Mouse (Mus musculus) heart, embryonic 14.5 days (tissue): ENCODE results near the gene Gm6583. TPM values are rescaled to one million over a fixed set of nuclear protein-coding genes. Genes with fewer than 3 reads are reported as not detected.
A peak's percentile ranks its signal among the peaks of the same experiment; 100 is the strongest.

Source experiments
- ATAC-seq: fragments of 200-750 bp; cut with Nextera tagmentation; 2 replicates; pipeline ENCODE4 v1.8.0; 2017; ENCODE audit warnings: low read depth, moderate TSS enrichment; ENCODE audit not compliant: insufficient number of reproducible peaks, insufficient read depth, low FRiP score
- H3K27ac ChIP-seq, 2 experiments: fragments of 200-500 bp in 1 of 2; fragments of 300-500 bp in 1 of 2; sonication (generic) in 1 of 2; replicated peaks in 1 of 2; 2 replicates each; pipeline ENCODE4 v1.5.1; 2012 to 2014; ENCODE audit warnings: low read depth in 2 of 2, low read length in 2 of 2, control low read depth in 1 of 2, mild to moderate bottlenecking in 1 of 2, mixed read lengths in 1 of 2; ENCODE audit not compliant: control insufficient read depth in 1 of 2, insufficient read depth in 1 of 2
- H3K27me3 ChIP-seq: fragments of 300-500 bp; sonication (generic); 2 replicates; pipeline ENCODE4 v1.6.1; 2014; ENCODE audit warnings: mild to moderate bottlenecking, low read length, control low read depth; ENCODE audit not compliant: control insufficient read depth, insufficient read depth
- H3K36me3 ChIP-seq: fragments of 300-500 bp; sonication (generic); 2 replicates; pipeline ENCODE4 v1.6.1; 2014; ENCODE audit warnings: mild to moderate bottlenecking, control low read depth, low read length, mixed read lengths; ENCODE audit not compliant: control insufficient read depth, insufficient read depth
- H3K4me1 ChIP-seq, 2 experiments: fragments of 200-500 bp in 1 of 2; fragments of 300-500 bp in 1 of 2; sonication (generic) in 1 of 2; 2 replicates each; pipeline ENCODE4 v1.6.1; 2012 to 2014; ENCODE audit warnings: low read length in 2 of 2, control low read depth in 1 of 2, mixed read lengths in 1 of 2; ENCODE audit not compliant: control insufficient read depth in 2 of 2, insufficient read depth in 2 of 2
- H3K4me2 ChIP-seq: fragments of 300-500 bp; sonication (generic); 2 replicates; pipeline ENCODE4 v1.6.1; 2014; ENCODE audit warnings: mild to moderate bottlenecking, low read length
- H3K4me3 ChIP-seq, 2 experiments: fragments of 200-500 bp in 1 of 2; fragments of 300-500 bp in 1 of 2; sonication (generic) in 1 of 2; 2 replicates each; pipeline ENCODE4 v1.5.1; 2012 to 2014; ENCODE audit warnings: low read length in 2 of 2, mild to moderate bottlenecking in 2 of 2, control low read depth in 1 of 2, low read depth in 1 of 2, moderate library complexity in 1 of 2; ENCODE audit not compliant: control insufficient read depth in 1 of 2, insufficient read depth in 1 of 2
- H3K9ac ChIP-seq: fragments of 300-500 bp; sonication (generic); 2 replicates; pipeline ENCODE4 v1.6.1; 2014; ENCODE audit warnings: mild to moderate bottlenecking, low read length
- H3K9me3 ChIP-seq: fragments of 300-500 bp; sonication (generic); 2 replicates; pipeline ENCODE4 v1.6.1; 2016; ENCODE audit warnings: low read length, control low read depth; ENCODE audit not compliant: control insufficient read depth
- WGBS: fragments of 180-500 bp; shearing (Covaris S2); extraction: QIAGEN DNeasy Blood & Tissue Kit; methylation state at CpG from one replicate; pipeline ENCODE4 v1.1.7; 2014; 5-methylcytosine and 5-hydroxymethylcytosine counted together
- polyA plus RNA-seq: library from polyadenylated mRNA; unstranded; fragments of >200 nt; fragmentation: Nextera tagmentation; extraction: Ambion mirVana; gene quantifications from 2 replicates; pipeline ENCODE4 v1.2.1, GENCODE M21; 2014

The Gm6583 gene
- polyA plus RNA-seq, 1 experiment from 2014 or later: not detected

GRCm38 (mm10) chr5:112335473-112335872 is 20.4 kb downstream of the Gm6583 start:
- Histone ChIP-seq H3K4me1 (no peaks in the 10 kb centered on the region), H3K27me3 (no peaks in the 10 kb centered on the region), H3K9me3 (no peaks in the 10 kb centered on the region), H3K27ac (no peak overlapping the region), H3K9ac (no peak overlapping the region), H3K4me2 (no peak overlapping the region), H3K36me3 (peaks cover 92% of the 10 kb centered on the region), H3K4me3 (no peak overlapping the region)
- ATAC-seq: no peak
- WGBS: 20% methylated on average over 2 of the region's 2 CpGs

- Histone ChIP-seq H3K4me1 (peaks cover 4 to 13% of the 10 kb centered on the region in 2 experiments; a peak in 3 of 4 replicates), H3K27me3 (no peaks in the 10 kb centered on the region), H3K27ac (no peak overlapping the region), H3K4me3 (no peak overlapping the region), H3K9ac (no peak overlapping the region), H3K9me3 (no peaks in the 10 kb centered on the region), H3K4me2 (no peak overlapping the region), H3K36me3 (peaks cover 73% of the 10 kb centered on the region)
- ATAC-seq: no peak
- 90% methylated on average over 14 of the region's 14 CpGs for WGBS
These were observed 25.8 kb downstream of the Gm6583 start for GRCm38 (mm10) chr5:112329805-112330564.

DNA sequence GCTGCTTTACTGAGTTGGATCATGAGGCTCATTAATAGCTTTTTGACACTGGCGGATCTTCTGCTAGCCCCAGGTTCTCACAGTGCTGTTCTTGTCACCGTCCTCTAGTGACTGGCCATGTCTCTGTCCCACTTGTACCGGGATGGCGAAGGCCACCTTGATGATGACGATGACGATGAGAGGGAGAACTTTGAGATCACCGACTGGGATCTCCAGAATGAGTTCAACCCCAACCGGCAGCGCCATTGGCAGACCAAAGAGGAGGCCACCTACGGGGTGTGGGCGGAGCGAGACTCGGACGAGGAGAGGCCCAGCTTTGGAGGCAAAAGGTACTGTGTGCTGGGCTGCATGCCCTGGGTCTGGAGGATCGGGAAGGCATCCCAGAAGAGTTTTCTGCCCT is 28.0 kb downstream of the Gm6583 start:
- H3K27ac ChIP-seq: no peak overlapping the region
- WGBS: 89% methylated on average over 15 of the region's 15 CpGs
- peaks cover 52% of the 10 kb centered on the region for H3K36me3 ChIP-seq

GRCm38 (mm10) chr5:112326446-112327009 is 29.3 kb downstream of the Gm6583 start:
- no peak for ATAC-seq
- Histone ChIP-seq H3K4me3 (peak overlapping the region; percentile 86 to 99), H3K4me2 (peak overlapping the region; percentile 82), H3K4me1 (peaks cover 6 to 13% of the 10 kb centered on the region in 2 experiments; a peak in 3 of 4 replicates), H3K27me3 (no peaks in the 10 kb centered on the region), H3K9me3 (no peaks in the 10 kb centered on the region), H3K27ac (peak overlapping the region; percentile 15 to 78; a peak in 2 of 4 replicates), H3K36me3 (peaks cover 39% of the 10 kb centered on the region), H3K9ac (peak overlapping the region; percentile 85)
- WGBS: 2% methylated on average over 30 of the region's 33 CpGs

More for the DNA sequence above, 28.0 kb downstream of the Gm6583 start:
- no peak overlapping the region for H3K4me2 ChIP-seq
- peaks cover 6 to 13% of the 10 kb centered on the region in 2 experiments; a peak in 3 of 4 replicates for H3K4me1 ChIP-seq
- no peak overlapping the region for H3K4me3 ChIP-seq
- no peaks in the 10 kb centered on the region for H3K27me3 ChIP-seq
- no peak overlapping the region for H3K9ac ChIP-seq
- no peaks in the 10 kb centered on the region for H3K9me3 ChIP-seq
- no peak for ATAC-seq

DNA sequence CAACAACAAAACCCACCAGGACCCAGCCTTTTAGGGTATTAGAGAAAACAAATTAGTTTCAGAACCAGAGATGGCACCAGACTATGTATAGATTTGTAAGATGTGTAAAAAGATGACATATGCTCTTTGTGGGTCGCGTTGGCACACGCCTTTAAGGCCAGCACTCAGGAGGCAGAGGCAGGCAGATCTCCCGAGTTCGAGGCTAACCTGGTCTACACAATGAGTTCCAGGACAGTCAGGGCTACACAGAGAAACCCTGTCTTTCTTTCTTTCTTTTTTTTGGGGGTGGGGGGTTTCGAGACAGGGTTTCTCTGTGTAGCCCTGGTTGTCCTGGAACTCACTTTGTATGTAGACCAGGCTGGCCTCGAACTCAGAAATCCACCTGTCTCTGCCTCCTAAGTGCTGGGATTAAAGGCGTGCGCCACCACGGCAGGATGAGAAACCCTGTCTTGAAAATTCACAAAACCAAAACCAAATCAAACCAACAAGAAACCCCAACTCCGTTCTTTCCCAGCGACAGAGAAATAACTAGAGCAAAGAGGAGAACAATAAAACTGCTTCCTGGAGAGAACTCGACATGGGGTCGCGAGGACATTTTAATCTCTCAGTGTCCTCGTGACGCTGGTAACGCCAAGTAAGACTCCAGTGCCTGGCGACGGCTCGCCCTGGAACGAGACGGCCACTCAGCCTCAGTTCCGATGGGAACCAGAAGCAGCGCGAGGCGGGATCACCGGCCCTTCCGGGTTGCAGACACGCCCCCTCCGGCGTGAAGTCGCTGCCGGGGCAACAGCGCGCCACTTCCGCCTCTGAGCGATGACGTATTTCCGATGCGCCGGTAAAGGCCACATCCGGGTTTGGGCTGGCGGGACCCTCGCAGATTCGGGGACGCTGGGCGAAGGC is 30.0 kb downstream of the Gm6583 start, which contains the start of gene Tfip11:
Tfip11 (plus strand) TSS at position 813 of the 900 bp plus-strand sequence.
- no peaks in the 10 kb centered on the region for H3K27me3 ChIP-seq
- ATAC-seq: peak; percentile 74
- 7% methylated on average over 48 of the region's 48 CpGs for WGBS

DNA sequence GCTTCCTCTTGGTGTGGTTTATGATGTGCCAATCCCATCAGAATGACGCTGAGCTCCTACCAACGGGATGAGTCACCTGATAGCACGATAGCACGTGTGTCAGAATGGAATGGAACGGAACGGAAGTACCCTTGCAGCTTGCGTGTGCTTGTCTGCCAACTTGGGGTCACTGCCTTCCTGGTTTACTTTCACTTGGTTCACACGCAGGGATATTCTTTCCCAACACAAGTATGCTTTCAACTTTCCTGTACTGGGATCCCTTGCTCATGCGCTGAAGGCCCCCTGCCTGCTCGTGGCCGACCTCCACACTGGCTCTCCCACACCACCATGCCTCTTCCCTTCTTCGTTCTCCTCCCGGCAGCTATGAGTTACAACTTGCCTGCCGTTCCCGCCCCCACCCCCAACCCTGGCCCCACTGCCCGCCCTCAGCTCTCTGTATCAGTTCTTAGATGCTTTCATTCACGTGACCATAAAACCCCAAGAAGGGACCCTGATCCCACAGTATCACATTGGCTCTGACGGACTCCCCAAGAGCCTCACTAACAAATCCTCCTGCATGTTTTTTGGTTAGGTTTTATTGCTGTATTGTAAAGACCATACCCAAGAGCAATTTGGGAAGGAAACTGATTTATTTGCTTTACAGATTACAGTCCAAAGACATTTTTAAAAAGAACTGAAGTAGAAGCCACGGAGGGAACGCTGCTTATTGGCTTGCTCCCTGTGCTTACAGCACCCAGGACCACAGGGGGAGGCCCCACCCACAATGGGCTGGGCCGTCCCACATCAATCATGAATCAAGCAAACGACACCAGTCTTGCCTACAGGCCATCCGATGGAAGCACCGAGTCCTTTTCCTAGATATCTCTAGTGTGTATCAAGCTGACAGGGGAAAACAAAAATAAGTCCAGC is 30.9 kb downstream of the Gm6583 start:
- Histone ChIP-seq H3K36me3 (peaks cover 23% of the 10 kb centered on the region), H3K9me3 (no peaks in the 10 kb centered on the region), H3K4me2 (peak overlapping the region; percentile 70), H3K4me3 (peak overlapping the region; percentile 5 to 86), H3K27me3 (no peaks in the 10 kb centered on the region), H3K9ac (peak overlapping the region; percentile 54; the same call in 1 of the 2 replicates), H3K27ac (peak overlapping the region in 1 of 2 experiments; percentile 78; a peak in 2 of 4 replicates), H3K4me1 (peaks cover 6 to 13% of the 10 kb centered on the region in 2 experiments; a peak in 3 of 4 replicates)
- 18% methylated on average over 24 of the region's 24 CpGs for WGBS
- ATAC-seq: 0 out of 2 replicates have a peak, but pooled peaks have one; percentile 39

More for the DNA sequence above, 30.0 kb downstream of the Gm6583 start, which contains the start of gene Tfip11:
- Histone ChIP-seq H3K36me3 (peaks cover 32% of the 10 kb centered on the region), H3K27ac (peak within 1 kb of the TSS; percentile 78 to 91), H3K4me3 (peak within 1 kb of the TSS; percentile 86 to 99), H3K4me2 (peak within 1 kb of the TSS; percentile 82), H3K4me1 (peaks cover 6 to 13% of the 10 kb centered on the region in 2 experiments; a peak in 3 of 4 replicates), H3K9me3 (no peaks in the 10 kb centered on the region), H3K9ac (peak within 1 kb of the TSS; percentile 85)
